Mouse (Mus musculus): ENCODE measurements around the gene Prc1. TPM values are rescaled to one million over a fixed set of nuclear protein-coding genes. Genes with fewer than 3 reads are reported as not detected.

The Prc1 gene
- polyA plus RNA-seq, 1 experiment from 2014 or later = 53.8 TPM

DNA sequence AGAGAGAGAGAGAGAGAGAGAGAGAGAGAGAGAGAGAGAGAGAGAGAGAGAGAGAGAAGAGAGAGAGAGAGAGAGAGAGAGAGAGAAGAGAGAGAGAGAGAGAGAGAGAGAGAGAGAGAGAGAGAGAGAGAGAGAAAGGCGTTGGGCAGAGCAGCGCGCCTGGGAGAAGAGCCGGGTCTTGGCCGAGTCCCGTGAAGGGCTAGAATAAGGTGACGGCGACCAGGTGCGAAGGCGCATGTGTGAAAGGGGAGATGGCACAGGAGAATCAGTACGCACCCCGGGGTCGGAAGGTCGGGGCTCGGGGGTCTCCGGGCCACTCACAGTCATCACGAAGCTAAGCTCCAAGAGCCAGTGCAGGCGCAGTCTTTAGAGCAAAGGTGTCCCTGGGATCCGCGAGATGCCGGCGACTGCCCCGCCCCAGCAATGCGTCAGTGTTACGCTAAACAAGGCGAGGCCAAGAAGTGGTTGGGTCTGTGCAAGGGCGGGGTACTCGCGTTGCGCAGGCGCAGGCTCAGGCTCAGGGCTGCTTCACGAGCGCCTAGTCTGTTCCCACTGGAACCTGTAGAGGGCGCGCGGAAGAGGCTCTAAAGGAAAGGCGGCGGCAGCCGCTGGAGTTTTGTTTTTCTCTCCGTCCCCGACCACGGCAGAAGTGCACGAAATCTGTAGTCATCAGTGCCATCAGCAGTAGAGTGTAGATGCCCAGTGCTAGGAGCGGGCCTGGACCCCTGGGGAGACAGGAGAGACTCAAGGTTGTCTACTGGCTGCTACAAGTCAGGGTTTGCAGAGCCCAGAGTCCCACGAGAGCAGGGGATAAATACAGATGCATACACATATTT is 45.8 kb downstream of the Prc1 start:
- Histone ChIP-seq H3K36me3 (ENCODE audit: insufficient read depth, low read length) (peaks cover 21% of the 10 kb centered on the region), H3K9ac (ENCODE audit: low read depth, low read length) (peak overlapping the region; percentile 61), H3K4me2 (ENCODE audit: low read length) (peak overlapping the region; percentile 76), H3K27ac (peak overlapping the region; percentile 89), H3K4me1 (replicated peaks; ENCODE audit: insufficient read depth, low read length) (peaks cover 15% of the 10 kb centered on the region), H3K27me3 (ENCODE audit: insufficient read depth, low read length) (no peaks in the 10 kb centered on the region), H3K9me3 (replicated peaks; ENCODE audit: low read length) (no peaks in the 10 kb centered on the region), H3K4me3 (replicated peaks; ENCODE audit: low read depth, low read length) (peak overlapping the region; percentile 63)
- TF ChIP-seq CTCF (IDR thresholded peaks at IDR 0.05; ENCODE audit: low read depth) = peak; percentile 86
- under 1% methylated on average over 45 of the region's 45 CpGs for WGBS
- peak; percentile 96 for ATAC-seq (replicated peaks; ENCODE audit: low FRiP score, low read depth)
- DNase-seq (ENCODE audit: low spot score) = peak; percentile 98

DNA sequence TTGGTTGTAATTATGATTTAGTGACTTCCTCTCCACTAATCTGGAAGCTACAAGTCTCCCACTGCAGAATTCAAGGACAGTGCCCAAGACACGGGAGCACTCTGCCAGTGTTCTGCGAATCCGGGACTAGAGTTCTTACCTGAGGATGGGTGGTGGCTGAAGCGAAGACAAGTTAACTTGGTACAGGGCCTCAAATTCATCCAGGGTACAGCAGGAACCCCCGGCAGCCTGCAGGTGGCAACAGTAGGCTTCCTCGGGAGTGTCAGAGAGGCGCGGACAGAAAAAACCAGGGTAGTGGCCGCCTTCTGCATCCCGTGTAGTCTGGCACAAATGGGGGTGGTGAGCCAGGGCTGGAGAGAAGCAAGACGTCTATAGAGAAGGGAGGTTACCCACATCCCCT is 46.5 kb downstream of the Prc1 start, which contains the start of gene Unc45a:
TSS of gene Unc45a (minus strand) at position 213 of the 400 bp plus-strand sequence.
- 1% methylated on average over 11 of the region's 11 CpGs for WGBS
- ATAC-seq (replicated peaks; ENCODE audit: low FRiP score, low read depth) (peak; percentile 50; the same call in 1 of the 2 replicates), DNase-seq (ENCODE audit: low spot score) (peak; percentile 94)
- peaks cover 16% of the 10 kb centered on the region for H3K36me3 ChIP-seq (ENCODE audit: insufficient read depth, low read length)
- peak within 1 kb of the TSS; percentile 76 for H3K4me2 ChIP-seq (ENCODE audit: low read length)
- TF ChIP-seq CTCF (IDR thresholded peaks at IDR 0.05; ENCODE audit: low read depth) = peak; percentile 82
- no peaks in the 10 kb centered on the region for H3K27me3 ChIP-seq (ENCODE audit: insufficient read depth, low read length)
- no peaks in the 10 kb centered on the region for H3K9me3 ChIP-seq (replicated peaks; ENCODE audit: low read length)
- H3K9ac ChIP-seq (ENCODE audit: low read depth, low read length) = peak within 1 kb of the TSS; percentile 60
- peaks cover 15% of the 10 kb centered on the region for H3K4me1 ChIP-seq (replicated peaks; ENCODE audit: insufficient read depth, low read length)
- peak within 1 kb of the TSS; percentile 89 for H3K27ac ChIP-seq
- peak within 1 kb of the TSS; percentile 63 for H3K4me3 ChIP-seq (replicated peaks; ENCODE audit: low read depth, low read length)

DNA sequence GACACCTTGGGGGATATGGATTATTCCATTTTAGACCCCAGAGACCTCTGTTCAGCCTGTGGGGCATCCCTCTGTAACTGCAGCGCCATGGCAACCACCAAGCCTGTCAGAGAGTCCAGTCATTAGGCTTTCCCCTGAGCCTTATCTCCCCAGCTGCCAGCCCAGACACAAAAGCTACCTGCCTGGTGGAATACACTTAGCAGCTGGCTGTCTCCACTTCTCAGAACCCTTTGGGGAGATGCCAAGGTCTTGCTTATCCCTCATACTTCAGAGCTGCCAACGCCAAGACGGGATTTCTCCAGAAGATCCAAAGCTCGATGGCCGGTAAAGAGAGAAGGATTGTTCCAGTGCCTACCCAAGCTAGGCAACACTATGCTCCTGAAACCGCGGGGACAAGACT is 47.5 kb downstream of the Prc1 start:
- no peak overlapping the region for H3K4me2 ChIP-seq (ENCODE audit: low read length)
- H3K9ac ChIP-seq (ENCODE audit: low read depth, low read length) = no peak overlapping the region
- peaks cover 18% of the 10 kb centered on the region for H3K4me1 ChIP-seq (replicated peaks; ENCODE audit: insufficient read depth, low read length)
- TF ChIP-seq CTCF (IDR thresholded peaks at IDR 0.05; ENCODE audit: low read depth) = no peak
- no peaks in the 10 kb centered on the region for H3K27me3 ChIP-seq (ENCODE audit: insufficient read depth, low read length)
- no peak overlapping the region for H3K4me3 ChIP-seq (replicated peaks; ENCODE audit: low read depth, low read length)
- no peaks in the 10 kb centered on the region for H3K9me3 ChIP-seq (replicated peaks; ENCODE audit: low read length)
- peaks cover 6% of the 10 kb centered on the region; the same call in 1 of the 2 replicates for H3K36me3 ChIP-seq (ENCODE audit: insufficient read depth, low read length)
- no peak overlapping the region for H3K27ac ChIP-seq
- WGBS = 81% methylated on average over 7 of the region's 7 CpGs
- DNase-seq (ENCODE audit: low spot score) = no peak
- ATAC-seq (replicated peaks; ENCODE audit: low FRiP score, low read depth) = no peak

GRCm38 (mm10) chr7:80342858-80343257 is 48.6 kb downstream of the Prc1 start, which contains the start of gene Hddc3:
Gene Hddc3, plus strand, starts transcription at chr7:80343104.
- H3K27ac ChIP-seq = peak within 1 kb of the TSS; percentile 73
- H3K27me3 ChIP-seq (ENCODE audit: insufficient read depth, low read length) = no peaks in the 10 kb centered on the region
- DNase-seq (ENCODE audit: low spot score) (peak; percentile 95), ATAC-seq (replicated peaks; ENCODE audit: low FRiP score, low read depth) (peak; percentile 7)
- peak within 1 kb of the TSS; percentile 67 for H3K4me2 ChIP-seq (ENCODE audit: low read length)
- H3K4me1 ChIP-seq (replicated peaks; ENCODE audit: insufficient read depth, low read length) = peaks cover 23% of the 10 kb centered on the region
- TF ChIP-seq CTCF (IDR thresholded peaks at IDR 0.05; ENCODE audit: low read depth) = peak; percentile 87
- no peaks in the 10 kb centered on the region for H3K9me3 ChIP-seq (replicated peaks; ENCODE audit: low read length)
- peak within 1 kb of the TSS; percentile 48 for H3K4me3 ChIP-seq (replicated peaks; ENCODE audit: low read depth, low read length)
- 1% methylated on average over 25 of the region's 25 CpGs for WGBS
- no peaks in the 10 kb centered on the region for H3K36me3 ChIP-seq (ENCODE audit: insufficient read depth, low read length)
- H3K9ac ChIP-seq (ENCODE audit: low read depth, low read length) = peak within 1 kb of the TSS; percentile 78

GRCm38 (mm10) chr7:80343270-80344018 is 49.2 kb downstream of the Prc1 start:
- no peak for TF ChIP-seq CTCF (IDR thresholded peaks at IDR 0.05; ENCODE audit: low read depth)
- peak; percentile 6 for ATAC-seq (replicated peaks; ENCODE audit: low FRiP score, low read depth)

GRCm38 (mm10) chr7:80346173-80346572 is 51.9 kb downstream of the Prc1 start:
- WGBS = 79% methylated on average over 9 of the region's 9 CpGs
- no peak overlapping the region for H3K4me2 ChIP-seq (ENCODE audit: low read length)
- H3K27ac ChIP-seq = peak overlapping the region; percentile 77; the same call in 1 of the 2 replicates
- DNase-seq (ENCODE audit: low spot score) (no peak), ATAC-seq (replicated peaks; ENCODE audit: low FRiP score, low read depth) (no peak)
- H3K9me3 ChIP-seq (replicated peaks; ENCODE audit: low read length) = no peaks in the 10 kb centered on the region
- no peak for TF ChIP-seq CTCF (IDR thresholded peaks at IDR 0.05; ENCODE audit: low read depth)
- H3K4me3 ChIP-seq (replicated peaks; ENCODE audit: low read depth, low read length) = no peak overlapping the region
- H3K36me3 ChIP-seq (ENCODE audit: insufficient read depth, low read length) = peaks cover 9% of the 10 kb centered on the region; the same call in 1 of the 2 replicates
- H3K9ac ChIP-seq (ENCODE audit: low read depth, low read length) = no peak overlapping the region
- peaks cover 19% of the 10 kb centered on the region for H3K4me1 ChIP-seq (replicated peaks; ENCODE audit: insufficient read depth, low read length)
- no peaks in the 10 kb centered on the region for H3K27me3 ChIP-seq (ENCODE audit: insufficient read depth, low read length)

More at GRCm38 (mm10) chr7:80343270-80344018, 49.2 kb downstream of the Prc1 start:
- H3K27me3 ChIP-seq (ENCODE audit: insufficient read depth, low read length) = no peaks in the 10 kb centered on the region
- H3K4me2 ChIP-seq (ENCODE audit: low read length) = peak overlapping the region; percentile 67
- WGBS = 23% methylated on average over 19 of the region's 19 CpGs
- no peaks in the 10 kb centered on the region for H3K9me3 ChIP-seq (replicated peaks; ENCODE audit: low read length)
- no peaks in the 10 kb centered on the region for H3K36me3 ChIP-seq (ENCODE audit: insufficient read depth, low read length)
- no peak for DNase-seq (ENCODE audit: low spot score)
- H3K9ac ChIP-seq (ENCODE audit: low read depth, low read length) = peak overlapping the region; percentile 78
- H3K4me3 ChIP-seq (replicated peaks; ENCODE audit: low read depth, low read length) = peak overlapping the region; percentile 48
- peak overlapping the region; percentile 73 for H3K27ac ChIP-seq
- H3K4me1 ChIP-seq (replicated peaks; ENCODE audit: insufficient read depth, low read length) = peaks cover 23% of the 10 kb centered on the region

Data from kidney, postnatal 0 days (tissue).